Mouse (Mus musculus): ENCODE measurements around the gene Ttc28.

DNA sequence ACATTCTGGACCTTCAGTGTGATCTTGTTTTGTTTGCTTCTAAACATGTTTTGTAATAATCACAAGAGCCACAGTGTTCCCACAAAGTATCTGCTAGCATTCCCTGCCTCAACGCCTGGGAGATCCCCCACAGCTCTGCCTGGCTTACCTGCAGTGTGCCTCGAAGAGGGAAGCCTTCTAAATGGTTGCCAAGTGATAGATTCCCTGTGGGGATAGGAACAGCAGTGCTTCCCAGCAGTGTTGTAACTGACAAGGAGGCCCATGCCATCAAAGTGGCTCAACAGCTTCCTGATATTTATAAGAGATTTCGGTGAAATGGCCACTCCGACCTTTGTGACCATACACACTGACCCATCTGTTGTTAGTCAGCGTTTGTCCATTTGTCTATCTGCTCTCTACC, 324.6 kb downstream of the Ttc28 start:
- TF ChIP-seq CTCF (IDR thresholded peaks at IDR 0.05) = no peak
- no peak for TF ChIP-seq EP300 (IDR thresholded peaks at IDR 0.05)

Measured in lung, postnatal 0 days (tissue).